Mouse (Mus musculus) ES-E14 (cell line): ENCODE measurements at regions not wholly inside any gene's neighbourhood (a gene's known extent, or its start where the extent isn't known, plus 50 kb on each side); places are given as distances from the start of the nearest gene placed in this dataset.
"Not testable (repeated sequence)": the region's sequence is repeated elsewhere in the genome, so short reads cannot be mapped to it uniquely, and the experiment has no call there.

Source experiments
- DNase-seq: peaks from one replicate; pipeline ENCODE4 v3.0.0-alpha.2; 2013; ENCODE audit warnings: low read depth, low spot score
- H3K27ac ChIP-seq: 2 replicates; pipeline ENCODE4 v1.5.1; 2012; ENCODE audit warnings: low read depth, mild to moderate bottlenecking, low read length, moderate library complexity, mixed read lengths; ENCODE audit not compliant: poor library complexity, insufficient read depth, severe bottlenecking
- H3K36me3 ChIP-seq: 2 replicates; pipeline ENCODE4 v1.6.1; 2012; ENCODE audit warnings: mild to moderate bottlenecking, low read length, moderate library complexity, mixed read lengths; ENCODE audit not compliant: control insufficient read depth, poor library complexity, insufficient read depth, severe bottlenecking
- H3K4me1 ChIP-seq, 2 experiments: fragments of 150-350 bp in 1 of 2; sonication (generic) in 1 of 2; 2 replicates each; pipeline ENCODE4 v1.6.1; 2012; ENCODE audit warnings: low read length in 2 of 2, mild to moderate bottlenecking in 1 of 2, mixed read lengths in 1 of 2; ENCODE audit not compliant: control insufficient read depth in 2 of 2, insufficient read depth in 2 of 2, poor library complexity in 1 of 2
- H3K4me3 ChIP-seq, 2 experiments: fragments of 150-350 bp in 1 of 2; sonication (generic) in 1 of 2; 2 replicates each; pipeline ENCODE4 v1.5.1; 2012; ENCODE audit warnings: low read length in 2 of 2, low read depth in 1 of 2, mild to moderate bottlenecking in 1 of 2, mixed read lengths in 1 of 2; ENCODE audit not compliant: insufficient read depth in 1 of 2, poor library complexity in 1 of 2, severe bottlenecking in 1 of 2
- H3K9ac ChIP-seq: 2 replicates; pipeline ENCODE4 v1.6.1; 2012; ENCODE audit warnings: low read depth, mild to moderate bottlenecking, low read length, mixed read lengths; ENCODE audit not compliant: poor library complexity, insufficient read depth, severe bottlenecking
- H3K9me3 ChIP-seq: fragments of 150-350 bp; sonication (generic); 2 replicates; pipeline ENCODE4 v1.6.1; 2012; ENCODE audit warnings: low read depth, mild to moderate bottlenecking, low read length; ENCODE audit not compliant: control insufficient read depth, insufficient read depth
- CHD2 ChIP-seq: IDR thresholded peaks from 2 replicates; pipeline ENCODE4 v1.6.1; 2014; ENCODE audit warnings: mild to moderate bottlenecking, low read depth, low read length, inconsistent platforms
- HCFC1 ChIP-seq: IDR thresholded peaks from 2 replicates; pipeline ENCODE4 v1.6.1; 2012; ENCODE audit warnings: low read length, inconsistent platforms, borderline replicate concordance; ENCODE audit not compliant: insufficient read depth
- MAFK ChIP-seq: IDR thresholded peaks from 2 replicates; pipeline ENCODE4 v1.6.1; 2014; ENCODE audit warnings: mild to moderate bottlenecking, low read depth, low read length, inconsistent platforms; ENCODE audit not compliant: insufficient read depth
- ZC3H11A ChIP-seq: IDR thresholded peaks from 2 replicates; pipeline ENCODE4 v1.6.1; 2012; ENCODE audit warnings: low read depth, mild to moderate bottlenecking, inconsistent platforms, low read length, borderline replicate concordance
- ZNF384 ChIP-seq: IDR thresholded peaks from 2 replicates; pipeline ENCODE4 v1.6.1; 2012; ENCODE audit warnings: low read depth, low read length, inconsistent platforms
- in situ Hi-C, 2 experiments: fragments of 600-800 bp; cut with MboI; formaldehyde crosslinking; loops; one replicate each; pipeline ENCODE4 v1.15.1; 2025; ENCODE audit warnings: low sequenced_read_pairs in 2 of 2, inconsistent platforms in 1 of 2; ENCODE audit not compliant: unreplicated experiment in 2 of 2

DNA sequence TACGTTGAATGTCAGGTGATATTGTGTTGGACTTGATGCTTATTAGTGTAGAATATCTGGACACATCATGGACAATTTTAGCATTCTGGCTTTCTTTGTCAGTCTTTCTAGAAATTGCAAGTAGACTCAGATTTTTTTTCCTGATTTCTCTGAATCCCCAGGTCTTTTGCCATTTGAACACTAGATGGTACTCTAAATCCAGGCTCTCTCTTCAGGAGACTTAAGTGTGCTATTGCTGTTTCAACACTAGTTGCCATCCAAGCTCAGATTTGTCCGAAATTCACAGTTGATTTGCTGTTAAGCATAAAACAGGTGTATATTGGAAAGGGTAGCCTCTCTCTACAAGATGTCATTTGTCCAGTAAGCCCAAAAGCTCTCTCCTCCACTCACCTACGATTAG is 451.5 kb downstream of the Lmo7 start:
- no peak for DNase-seq
- Histone ChIP-seq H3K4me3 (no peak overlapping the region), H3K9me3 (no peaks in the 10 kb centered on the region), H3K36me3 (no peaks in the 10 kb centered on the region), H3K9ac (no peak overlapping the region), H3K27ac (no peak overlapping the region), H3K4me1 (no peaks in the 10 kb centered on the region)
- TF ChIP-seq ZNF384 (no peak), MAFK (no peak), CHD2 (no peak), ZC3H11A (no peak), HCFC1 (no peak)
- in situ Hi-C loops: no loop called here

DNA sequence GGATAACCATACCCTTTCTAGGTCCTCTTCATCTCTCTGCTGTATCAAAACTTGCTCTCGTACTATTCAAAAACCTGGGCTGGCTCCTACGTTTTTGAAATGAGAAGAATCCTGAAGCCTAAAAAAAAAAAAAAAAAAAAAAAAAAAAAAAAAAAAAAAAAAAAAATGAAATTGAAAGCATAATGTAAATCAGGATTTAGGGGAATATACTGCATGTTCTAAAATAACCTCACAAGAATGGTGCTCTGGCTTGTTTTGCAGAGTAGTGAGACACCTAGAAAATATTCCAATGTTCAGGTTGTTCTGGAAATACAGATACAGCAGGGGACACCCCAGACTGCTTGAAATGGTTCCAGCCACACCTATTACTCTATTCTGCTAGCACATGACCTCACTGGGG is 442.0 kb downstream of the Lmo7 start:
- H3K9ac ChIP-seq: no peak overlapping the region
- DNase-seq: no peak
- no peak for TF ChIP-seq ZC3H11A
- TF ChIP-seq MAFK: no peak
- TF ChIP-seq HCFC1: no peak
- TF ChIP-seq CHD2: no peak
- TF ChIP-seq ZNF384: peak; percentile 62; the same call in 1 of the 2 replicates
- no peaks in the 10 kb centered on the region for H3K36me3 ChIP-seq
- in situ Hi-C loops: no loop called here
- no peaks in the 10 kb centered on the region for H3K4me1 ChIP-seq
- H3K4me3 ChIP-seq: no peak overlapping the region
- no peaks in the 10 kb centered on the region for H3K9me3 ChIP-seq
- no peak overlapping the region for H3K27ac ChIP-seq

DNA sequence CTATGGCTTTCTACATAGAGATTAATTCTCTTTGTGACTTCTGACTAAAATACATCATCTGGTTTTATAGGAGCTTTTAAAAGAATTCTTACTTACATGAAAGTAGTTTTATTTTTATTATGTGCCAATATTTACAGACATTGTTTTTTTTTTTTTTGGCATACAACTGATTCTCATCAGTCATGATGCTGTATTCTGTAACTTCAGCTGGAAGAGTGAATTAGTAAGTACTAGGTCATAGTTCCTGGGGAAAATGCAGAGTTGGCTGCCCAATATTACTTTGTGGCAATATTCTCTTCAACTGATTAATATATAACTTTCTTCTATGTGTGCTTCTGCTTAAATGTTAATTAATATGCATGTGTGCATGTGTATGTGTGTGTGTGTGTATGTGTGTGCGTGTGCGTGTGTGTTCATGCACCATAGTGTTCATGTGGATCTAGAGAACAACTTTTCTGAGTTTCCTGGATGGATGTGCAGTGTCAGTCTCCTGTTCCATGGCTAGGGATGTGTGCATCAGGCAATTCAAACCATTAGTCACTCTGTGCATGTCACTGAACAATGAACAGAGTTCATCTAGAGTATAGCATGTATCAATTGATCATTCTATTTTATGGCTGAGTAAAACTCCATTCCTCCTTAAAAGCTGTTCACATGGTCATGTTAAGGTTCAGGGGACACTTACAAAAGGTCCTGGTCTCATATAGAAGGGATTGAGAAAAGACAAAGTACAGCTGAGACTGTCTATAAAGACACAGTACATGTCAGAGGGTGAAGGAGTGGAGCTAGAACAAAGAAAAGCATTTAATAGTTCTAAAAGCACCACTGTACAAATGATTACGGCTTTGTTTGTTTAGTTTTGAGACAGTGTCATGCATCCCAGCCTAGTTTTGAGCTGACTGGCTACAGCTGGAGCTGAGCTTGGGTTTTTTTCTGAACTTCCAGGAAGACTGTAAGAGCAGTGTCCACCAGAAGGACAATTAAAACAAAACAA is 431.8 kb downstream of the Lmo7 start:
- no peaks in the 10 kb centered on the region for H3K36me3 ChIP-seq
- DNase-seq: no peak
- H3K27ac ChIP-seq: no peak overlapping the region
- no peak overlapping the region for H3K4me3 ChIP-seq
- in situ Hi-C loops: no loop called here
- no peaks in the 10 kb centered on the region for H3K9me3 ChIP-seq
- no peaks in the 10 kb centered on the region for H3K4me1 ChIP-seq
- no peak overlapping the region for H3K9ac ChIP-seq
- TF ChIP-seq ZNF384 (no peak), CHD2 (no peak), ZC3H11A (no peak), MAFK (no peak)

DNA sequence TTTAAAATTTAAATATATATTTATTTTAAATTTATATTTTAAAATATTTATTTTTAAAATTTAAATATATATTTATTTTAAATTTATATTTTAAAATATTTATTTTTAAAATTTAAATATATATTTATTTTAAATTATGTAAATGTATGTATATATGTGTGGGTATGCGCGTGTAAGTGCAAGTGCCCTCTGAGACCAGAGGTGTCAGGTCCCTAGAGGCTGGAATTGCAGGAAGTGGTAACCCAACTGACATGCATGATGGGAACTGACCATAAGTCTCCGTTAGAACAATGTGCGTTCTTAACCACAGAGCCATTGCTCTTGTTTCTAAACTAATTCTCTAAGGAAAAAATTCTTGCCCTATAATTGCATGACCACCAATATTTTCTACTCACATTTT is 420.7 kb downstream of the Lmo7 start:
- DNase-seq, H3K4me1 ChIP-seq, H3K4me3 ChIP-seq, H3K36me3 ChIP-seq, H3K27ac ChIP-seq, H3K9ac ChIP-seq, H3K9me3 ChIP-seq, in situ Hi-C loops: not testable (repeated sequence)

DNA sequence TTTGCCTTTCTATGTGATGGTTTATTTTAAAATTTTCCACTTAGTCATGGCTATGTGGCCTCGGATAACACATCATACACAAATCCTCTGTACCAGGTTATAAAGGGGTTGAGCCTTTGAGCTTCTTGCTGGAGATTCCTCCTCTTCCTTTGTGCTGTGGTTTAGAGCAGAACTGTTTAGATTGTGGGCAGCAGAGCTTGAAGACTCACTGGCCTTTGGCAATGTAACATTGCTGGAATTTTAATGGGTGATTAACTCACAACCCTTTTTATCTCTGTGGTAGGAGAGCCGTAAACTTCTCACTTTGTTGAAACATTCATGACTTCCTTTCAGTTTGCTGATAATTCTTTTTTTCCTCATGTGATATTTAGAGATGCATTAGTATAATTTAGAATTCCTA is 413.0 kb downstream of the Lmo7 start:
- no peak overlapping the region for H3K4me3 ChIP-seq
- no peaks in the 10 kb centered on the region for H3K4me1 ChIP-seq
- no peak for TF ChIP-seq ZNF384
- TF ChIP-seq MAFK: no peak
- TF ChIP-seq CHD2: no peak
- TF ChIP-seq ZC3H11A: no peak
- no peak for TF ChIP-seq HCFC1
- no peak for DNase-seq
- no peaks in the 10 kb centered on the region for H3K36me3 ChIP-seq
- H3K27ac ChIP-seq: no peak overlapping the region
- H3K9ac ChIP-seq: no peak overlapping the region
- in situ Hi-C loops: no loop called here
- no peaks in the 10 kb centered on the region for H3K9me3 ChIP-seq
